Comparison of ENCODE assay signal across 1 mouse cellular context in the genomic region with DNA sequence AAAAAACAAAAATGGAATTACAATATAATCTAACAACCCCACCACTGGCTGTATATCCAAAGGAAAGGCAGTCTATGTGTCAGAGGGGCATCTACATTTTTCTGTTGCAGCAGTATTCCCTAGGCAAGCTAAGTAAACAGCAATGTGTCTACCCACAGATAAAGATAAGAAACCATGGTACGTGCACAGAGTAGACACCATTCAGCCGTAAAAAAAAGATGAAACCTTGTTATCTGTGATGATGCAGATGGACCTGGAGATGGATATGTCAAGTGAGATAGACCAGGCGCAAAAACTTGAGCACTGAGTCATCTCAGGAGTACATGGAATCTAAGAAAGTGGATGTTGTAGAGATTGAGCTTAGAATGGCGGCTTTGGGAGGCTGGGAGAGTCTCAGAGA.
TF ChIP-seq lines count a peak whose summit lies in the region.

No protein-coding gene starts in this region.

TF ChIP-seq in MEL, 35 proteins besides CTCF, POLR2A, EP300 and RAD21:
- TF ChIP-seq GATA1 (IDR thresholded peaks at IDR 0.05; ENCODE audit: low read depth, low read length) (peak; percentile 42), USF1 (IDR thresholded peaks at IDR 0.05; ENCODE audit: low read depth, low read length) (no peak), TCF12 (IDR thresholded peaks at IDR 0.05; ENCODE audit: low read depth, low read length) (peak; percentile 31; the same call in 1 of the 2 replicates), ZNF384 (IDR thresholded peaks at IDR 0.05; ENCODE audit: low read depth, low read length) (peak; percentile 55), MYC (IDR thresholded peaks at IDR 0.05; ENCODE audit: low read depth, low read length) (no peak), CHD1 (IDR thresholded peaks at IDR 0.05; ENCODE audit: low read depth, low read length) (no peak), SMC3 (IDR thresholded peaks at IDR 0.05; ENCODE audit: low read depth, low read length) (no peak), ELF1 (IDR thresholded peaks at IDR 0.05; ENCODE audit: low read depth, low read length) (no peak), NELFE (IDR thresholded peaks at IDR 0.05; ENCODE audit: low read depth, low read length) (no peak)
